Mouse (Mus musculus) bone marrow, adult 2 months (tissue): Measurements from ENCODE around the gene Zgrf1. TPM values are rescaled to one million over a fixed set of nuclear protein-coding genes. Genes with fewer than 3 reads are reported as not detected.
A peak's percentile ranks its signal among the peaks of the same experiment; 100 is the strongest.

Experiments
- H3K27ac ChIP-seq: fragments of 200-500 bp; 2 replicates; pipeline ENCODE4 v1.5.1; 2012; ENCODE audit warnings: low read depth, mild to moderate bottlenecking, control low read depth, inconsistent platforms, low read length; ENCODE audit not compliant: control insufficient read depth, poor library complexity, insufficient read depth
- H3K4me1 ChIP-seq: fragments of 200-500 bp; 2 replicates; pipeline ENCODE4 v1.6.1; 2011; ENCODE audit warnings: low read length; ENCODE audit not compliant: control insufficient read depth, insufficient read depth
- H3K4me3 ChIP-seq: fragments of 200-500 bp; replicated peaks from 2 replicates; pipeline ENCODE3; 2011; ENCODE audit warnings: mild to moderate bottlenecking, low read depth, low read length, control low read depth; ENCODE audit not compliant: control insufficient read depth
- CTCF ChIP-seq: fragments of 200-500 bp; IDR thresholded peaks from 2 replicates; pipeline ENCODE4 v1.5.1; 2011; ENCODE audit warnings: low read length, control low read depth; ENCODE audit not compliant: control insufficient read depth, insufficient read depth
- POLR2A ChIP-seq: fragments of 200-500 bp; IDR thresholded peaks from 2 replicates; pipeline ENCODE4 v1.6.1; 2011; ENCODE audit warnings: low read depth, mild to moderate bottlenecking, control low read depth, low read length, borderline replicate concordance; ENCODE audit not compliant: control insufficient read depth
- WGBS: fragments of 180-500 bp; shearing (Covaris S2); methylation state at CpG from one replicate; pipeline ENCODE4 v1.1.7; 2018; 5-methylcytosine and 5-hydroxymethylcytosine counted together
- polyA plus RNA-seq: library from polyadenylated mRNA; stranded (reverse); fragments of >200 nt; gene quantifications from 2 replicates; pipeline ENCODE4 v1.2.4, GENCODE M21; 2011; ENCODE audit warnings: low replicate concordance; ENCODE audit not compliant: missing spikeins, insufficient read depth, insufficient read length

Zgrf1 gene
- polyA plus RNA-seq, 1 experiment = 10.1 TPM

- no peak overlapping the region for H3K4me3 ChIP-seq
- WGBS = 8% methylated on average over 1 of the region's 1 CpGs
- no peaks in the 10 kb centered on the region; the same call in 1 of the 2 replicates for H3K4me1 ChIP-seq
These were observed 76.9 kb downstream of the Zgrf1 start for GRCm38 (mm10) chr3:127630190-127630589.

GRCm38 (mm10) chr3:127630735-127631372 lies 77.6 kb downstream of the Zgrf1 start:
- H3K4me1 ChIP-seq = no peaks in the 10 kb centered on the region; the same call in 1 of the 2 replicates
- 12% methylated on average over 17 of the region's 17 CpGs for WGBS
- no peak overlapping the region for H3K27ac ChIP-seq
- H3K4me3 ChIP-seq = no peak overlapping the region
- no peak for TF ChIP-seq CTCF
- TF ChIP-seq POLR2A = no peak

More at GRCm38 (mm10) chr3:127630190-127630589, 76.9 kb downstream of the Zgrf1 start:
- H3K27ac ChIP-seq = no peak overlapping the region
- TF ChIP-seq POLR2A = no peak
- TF ChIP-seq CTCF = no peak

- 3% methylated on average over 10 of the region's 10 CpGs for WGBS
- Histone ChIP-seq H3K4me1 (no peaks in the 10 kb centered on the region; the same call in 1 of the 2 replicates), H3K4me3 (no peak overlapping the region), H3K27ac (no peak overlapping the region)
- TF ChIP-seq POLR2A = no peak
- no peak for TF ChIP-seq CTCF
These were observed 78.3 kb downstream of the Zgrf1 start for GRCm38 (mm10) chr3:127631582-127631981.

- Histone ChIP-seq H3K4me3 (no peak overlapping the region), H3K4me1 (no peaks in the 10 kb centered on the region; the same call in 1 of the 2 replicates), H3K27ac (no peak overlapping the region)
- 3% methylated on average over 32 of the region's 32 CpGs for WGBS
- no peak for TF ChIP-seq CTCF
- TF ChIP-seq POLR2A = no peak
These were observed 79.2 kb downstream of the Zgrf1 start for GRCm38 (mm10) chr3:127632531-127632930.

GRCm38 (mm10) chr3:127633080-127634032 lies 80.1 kb downstream of the Zgrf1 start, which contains the start of gene Neurog2:
TSS of gene Neurog2 (plus strand) at chr3:127633135.
- TF ChIP-seq CTCF (no peak), POLR2A (no peak; the same call in 1 of the 2 replicates)
- no peaks in the 10 kb centered on the region; the same call in 1 of the 2 replicates for H3K4me1 ChIP-seq
- no peak within 1 kb of the TSS for H3K27ac ChIP-seq
- H3K4me3 ChIP-seq = no peak within 1 kb of the TSS
- WGBS = 2% methylated on average over 92 of the region's 92 CpGs

- no peak overlapping the region for H3K4me3 ChIP-seq
- TF ChIP-seq POLR2A (no peak), CTCF (peak; percentile 80)
- WGBS = 2% methylated on average over 58 of the region's 58 CpGs
- no peaks in the 10 kb centered on the region; the same call in 1 of the 2 replicates for H3K4me1 ChIP-seq
- H3K27ac ChIP-seq = no peak overlapping the region
These were observed 81.1 kb downstream of the Zgrf1 start for GRCm38 (mm10) chr3:127634101-127634983.

- Histone ChIP-seq H3K27ac (no peak overlapping the region), H3K4me1 (no peaks in the 10 kb centered on the region; the same call in 1 of the 2 replicates), H3K4me3 (no peak overlapping the region)
- 11% methylated on average over 3 of the region's 3 CpGs for WGBS
- TF ChIP-seq POLR2A = no peak
- no peak for TF ChIP-seq CTCF
These were observed 81.7 kb downstream of the Zgrf1 start for GRCm38 (mm10) chr3:127634984-127635349.
